Mouse (Mus musculus) urinary bladder, postnatal 25 days (tissue): Measurements from ENCODE around the gene 1700019N19Rik.

ENCODE experiments used
- DNase-seq: peaks from one replicate; pipeline ENCODE4 v3.0.0; 2022; ENCODE audit warnings: low spot score

The 1700019N19Rik gene

GRCm38 (mm10) chr19:58806364-58806763 is 12.1 kb upstream of the 1700019N19Rik start:
- DNase-seq = peak; percentile 63

DNA sequence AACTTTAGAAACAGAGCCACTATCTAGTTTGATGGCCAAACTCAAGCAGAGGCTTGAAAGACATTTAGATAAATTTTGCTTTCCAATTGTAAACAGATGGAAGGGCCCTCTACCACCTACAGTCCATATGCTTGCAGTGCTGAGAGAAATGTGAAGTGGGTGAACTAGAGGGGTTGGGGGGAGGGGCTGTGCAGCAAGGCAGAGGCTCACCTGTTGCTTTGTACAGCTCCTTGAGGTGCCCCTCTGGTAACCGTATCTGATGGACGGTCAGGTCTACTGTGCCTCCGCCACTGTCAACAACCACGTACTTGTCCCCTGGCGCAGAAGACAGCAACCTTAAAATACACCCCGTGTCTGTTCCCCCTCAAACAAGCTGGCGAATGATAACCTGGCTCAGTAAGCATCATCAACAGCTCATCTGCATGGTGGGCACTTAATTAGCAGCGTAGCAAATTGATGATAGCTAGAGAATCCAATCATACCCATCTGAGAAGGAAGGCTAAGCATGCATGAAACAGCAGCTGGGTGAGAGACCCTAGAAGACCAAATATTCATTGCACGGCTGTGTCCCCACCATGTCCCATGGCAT is 11.0 kb upstream of the 1700019N19Rik start:
- no peak for DNase-seq

DNA sequence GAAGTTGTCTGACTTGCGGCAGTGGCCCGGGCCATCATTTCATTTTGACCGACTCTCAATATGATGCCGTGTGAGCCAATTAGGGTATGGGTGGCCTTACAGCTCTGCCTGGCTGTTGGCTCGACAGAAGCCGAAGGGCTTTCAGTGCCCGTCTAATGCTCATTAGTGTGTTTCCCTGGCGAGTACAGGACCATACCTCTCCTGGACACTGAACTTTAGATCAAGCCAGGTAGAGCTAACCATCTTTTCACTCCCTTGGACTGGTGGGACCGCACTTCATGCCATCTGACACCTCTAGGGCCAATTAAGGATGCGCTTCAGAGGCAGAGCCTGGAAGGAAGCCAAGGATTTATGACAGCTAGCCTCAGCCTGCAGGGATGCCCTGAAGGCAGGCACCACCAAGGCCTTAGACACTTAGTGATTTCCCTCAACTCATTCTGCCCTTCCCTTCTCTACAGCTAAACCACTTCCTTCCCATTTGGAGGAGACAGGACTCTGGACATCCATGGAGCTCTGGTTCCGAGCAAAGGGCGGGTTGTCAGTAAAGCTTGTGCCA is 931 bp upstream of the 1700019N19Rik start:
- DNase-seq = no peak

DNA sequence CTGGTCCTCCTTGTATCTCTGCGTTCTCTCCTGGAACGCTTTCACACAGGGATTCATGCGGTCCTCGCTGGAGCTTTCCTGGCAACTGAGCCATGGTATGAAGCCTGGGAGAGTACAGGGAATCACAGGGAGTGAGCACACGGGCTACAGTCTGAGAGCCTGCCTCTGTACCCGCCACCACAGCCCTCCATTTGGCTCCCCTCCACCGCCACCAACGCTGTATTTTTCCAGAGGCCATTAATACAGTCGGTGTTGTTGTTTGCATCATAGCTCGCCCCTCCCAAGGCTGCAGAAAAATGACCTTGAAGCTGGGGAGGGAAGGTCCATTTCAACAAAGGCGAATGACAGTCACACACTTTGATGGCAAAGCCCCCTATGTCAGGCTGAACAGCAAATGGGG is 5.1 kb downstream of the 1700019N19Rik start:
- no peak for DNase-seq

DNA sequence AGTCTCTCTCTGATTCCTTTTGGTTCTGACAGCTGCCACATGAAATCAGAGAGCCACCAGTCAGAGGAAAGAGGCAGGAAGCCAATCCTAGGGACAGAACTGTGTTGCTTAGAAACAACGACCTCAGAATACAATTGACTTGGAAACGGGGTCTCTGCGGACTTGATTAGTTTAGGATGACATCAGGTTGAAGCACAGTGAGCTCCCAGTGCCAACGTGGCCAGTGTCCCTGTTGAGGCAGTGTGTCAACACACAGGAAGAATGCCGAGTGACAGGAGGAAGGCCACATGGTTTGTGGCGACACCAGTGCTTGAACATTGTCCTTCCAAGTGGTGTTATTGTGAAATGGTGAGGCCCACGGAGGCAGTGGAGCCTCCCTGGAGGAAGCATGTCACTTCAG is 10.3 kb downstream of the 1700019N19Rik start:
- DNase-seq = no peak

DNA sequence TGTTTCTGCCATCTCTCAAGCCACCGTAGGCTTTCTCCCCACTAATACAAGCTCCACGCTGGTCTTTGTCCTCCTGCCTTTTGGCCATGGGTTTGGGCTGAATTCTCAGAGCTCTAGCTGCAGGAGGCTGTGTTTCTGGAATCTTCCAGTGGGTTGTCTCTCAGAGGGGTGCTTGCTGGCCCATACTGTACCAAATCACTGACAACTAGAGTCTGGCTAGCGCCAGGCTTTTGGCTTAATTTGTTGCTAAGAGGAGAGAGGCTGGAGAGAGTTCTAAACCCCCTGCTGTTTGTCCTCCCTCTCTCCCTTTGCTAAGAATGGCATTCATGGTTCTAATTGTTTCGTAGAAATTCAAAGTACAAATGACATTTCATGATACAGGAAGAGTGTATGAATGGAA is 12.7 kb downstream of the 1700019N19Rik start:
- DNase-seq = no peak

DNA sequence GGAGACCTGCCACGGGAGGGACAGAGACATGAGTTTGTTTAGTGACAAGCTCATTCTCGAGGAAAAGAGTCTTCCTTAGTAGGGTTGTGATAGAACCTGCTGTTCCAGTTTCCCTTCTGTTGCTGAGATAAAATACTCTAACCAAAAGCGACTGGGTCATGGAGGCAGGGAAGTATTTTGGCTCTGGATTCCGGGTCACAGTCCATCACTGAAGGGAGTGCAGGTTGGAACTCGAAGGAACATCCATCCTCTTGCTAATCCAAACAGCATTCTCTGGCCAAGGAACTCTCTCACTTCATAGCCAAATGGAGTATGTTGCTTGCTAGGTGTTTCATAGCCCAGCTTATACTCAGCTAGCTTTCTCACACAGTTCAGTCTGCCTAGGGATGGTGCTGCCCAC is 17.8 kb downstream of the 1700019N19Rik start:
- DNase-seq = no peak

DNA sequence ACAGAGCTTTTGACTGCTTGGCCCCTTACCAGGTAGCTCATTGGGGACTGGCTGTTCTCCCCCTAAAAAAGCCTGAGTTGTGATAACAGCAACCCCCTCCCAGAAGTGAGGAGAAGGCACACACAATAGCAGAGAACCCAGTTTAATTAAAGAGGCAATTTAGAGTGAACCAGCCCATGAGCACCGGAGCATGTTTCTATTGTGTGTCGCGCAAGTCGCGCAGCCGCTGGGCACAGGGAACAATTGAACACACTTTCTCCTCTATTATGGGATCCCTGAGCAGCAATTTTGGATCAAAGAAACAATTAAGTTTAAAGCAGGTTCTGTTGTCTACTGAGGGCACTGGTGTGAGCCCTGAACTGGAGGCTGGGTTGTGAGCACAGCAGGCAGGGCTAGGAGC is 26.9 kb downstream of the 1700019N19Rik start:
- DNase-seq = no peak

DNA sequence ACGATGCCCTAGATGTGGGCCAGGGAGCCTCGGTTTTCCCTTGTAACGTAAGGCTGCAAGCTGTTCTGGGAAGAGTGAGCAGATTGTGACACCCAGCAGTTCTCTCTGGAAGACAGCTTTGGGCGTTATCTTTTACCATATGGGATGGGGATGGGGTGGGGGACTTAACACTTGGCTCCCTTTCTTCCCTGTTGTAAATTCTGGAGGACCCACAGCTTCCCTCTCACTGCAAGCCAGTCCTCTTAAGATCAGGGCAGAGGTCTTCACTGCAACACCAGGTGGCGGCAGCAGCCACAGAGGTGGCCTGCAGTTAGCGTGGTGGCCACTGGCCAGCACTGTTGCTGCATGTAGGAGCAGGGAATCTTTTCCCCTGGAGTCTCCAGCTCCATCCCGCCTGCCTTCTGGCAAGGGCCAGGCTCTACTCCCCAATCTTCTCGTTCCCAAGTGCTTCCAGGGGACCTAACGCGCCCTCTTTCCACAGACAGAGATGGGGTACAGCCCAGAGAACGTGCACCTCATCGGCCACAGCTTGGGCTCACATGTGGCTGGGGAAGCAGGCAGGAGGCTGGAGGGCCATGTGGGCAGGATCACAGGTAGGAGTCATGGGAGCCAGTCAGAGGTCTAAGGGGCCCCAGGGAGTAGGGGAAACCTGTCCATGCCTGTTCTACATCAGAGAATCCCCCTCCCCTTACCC is 31.3 kb downstream of the 1700019N19Rik start:
- peak; percentile 36 for DNase-seq

GRCm38 (mm10) chr19:58762316-58762715 is 31.9 kb downstream of the 1700019N19Rik start:
- DNase-seq = no peak

- DNase-seq = no peak
Observed at GRCm38 (mm10) chr19:58759423-58759822, 34.8 kb downstream of the 1700019N19Rik start, which contains the start of gene Pnliprp2. Gene Pnliprp2 (plus strand): TSS chr19:58759719.

- no peak for DNase-seq
Observed at GRCm38 (mm10) chr19:58758871-58759270, 35.4 kb downstream of the 1700019N19Rik start.

DNA sequence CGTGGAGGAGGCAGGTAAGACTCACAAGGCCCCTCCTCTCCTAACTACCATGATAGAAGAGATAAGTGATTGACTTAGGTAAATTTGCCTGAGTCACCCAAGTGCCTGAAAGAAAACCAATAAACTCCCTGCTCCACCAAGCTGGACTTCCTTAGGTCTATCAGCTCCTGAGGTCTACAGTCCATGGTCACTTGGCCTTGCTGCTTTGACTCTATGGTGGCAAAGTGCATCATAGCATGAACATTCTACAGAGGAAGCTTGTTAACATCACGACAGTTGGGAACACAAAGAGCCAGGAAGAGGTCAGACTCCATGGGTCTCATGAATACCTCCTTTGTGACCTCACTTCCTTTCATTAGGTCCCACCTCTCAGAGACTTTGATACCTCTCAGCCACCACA is 42.8 kb downstream of the 1700019N19Rik start:
- DNase-seq = no peak

GRCm38 (mm10) chr19:58750822-58751221 is 43.4 kb downstream of the 1700019N19Rik start:
- DNase-seq = no peak

- no peak for DNase-seq
Observed at GRCm38 (mm10) chr19:58747498-58748000, 46.7 kb downstream of the 1700019N19Rik start.

GRCm38 (mm10) chr19:58743736-58744135 is 50.5 kb downstream of the 1700019N19Rik start:
- DNase-seq = no peak

GRCm38 (mm10) chr19:58742711-58743110 is 51.5 kb downstream of the 1700019N19Rik start:
- no peak for DNase-seq

DNA sequence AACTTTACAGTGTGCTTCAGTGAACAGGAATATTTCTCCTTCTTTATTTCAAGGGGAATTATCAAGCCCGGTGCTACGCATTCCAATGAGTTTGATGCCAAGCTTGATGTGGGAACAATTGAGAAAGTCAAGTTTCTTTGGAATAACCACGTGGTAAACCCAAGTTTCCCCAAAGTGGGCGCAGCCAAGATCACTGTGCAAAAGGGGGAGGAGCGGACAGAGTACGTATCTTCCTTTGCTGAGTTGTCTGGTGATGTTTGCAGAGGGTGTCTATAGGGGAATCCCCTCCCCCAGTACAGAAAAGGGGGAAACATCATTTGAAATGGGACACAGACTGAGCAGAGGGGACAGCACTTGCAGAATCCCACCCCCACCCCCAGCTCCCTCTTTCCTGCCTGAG is 53.2 kb downstream of the 1700019N19Rik start:
- no peak for DNase-seq

- DNase-seq = no peak
Observed at GRCm38 (mm10) chr19:58738111-58738510, 56.1 kb downstream of the 1700019N19Rik start.
